Mouse (Mus musculus): Measurements from ENCODE around the gene Rfx3. TPM values are rescaled to one million over a fixed set of nuclear protein-coding genes. Genes with fewer than 3 reads are reported as not detected.
A peak's percentile ranks its signal among the peaks of the same experiment; 100 is the strongest.

Gene Rfx3
- total and polyA plus RNA-seq, 3 experiments: 1.1 to 62.0 (median 1.8) TPM

GRCm38 (mm10) chr19:27877429-27877828 is 133.5 kb downstream of the Rfx3 start:
- Histone ChIP-seq H3K9me3 (replicated peaks; ENCODE audit: insufficient read depth, low read length) (no peaks in the 10 kb centered on the region), H3K79me2 (ENCODE audit: control insufficient read depth, insufficient read depth, low read length, poor library complexity) (no peaks in the 10 kb centered on the region), H3K4me3 (ENCODE audit: control insufficient read depth in 1 of 2, insufficient read depth in 1 of 2, low read depth in 2 of 2, low read length in 2 of 2) (no peak overlapping the region), H3K4me1 (ENCODE audit: control insufficient read depth in 1 of 2, insufficient read depth in 2 of 2, low read length in 2 of 2) (no peaks in the 10 kb centered on the region), H3K9ac (ENCODE audit: control insufficient read depth, low read depth, low read length, poor library complexity, severe bottlenecking) (no peak overlapping the region), H3K27me3 (ENCODE audit: control insufficient read depth in 1 of 2, insufficient read depth in 2 of 2, low read length in 2 of 2) (no peaks in the 10 kb centered on the region), H3K36me3 (ENCODE audit: control insufficient read depth in 1 of 2, insufficient read depth in 2 of 2, low read length in 2 of 2) (no peaks in the 10 kb centered on the region), H3K27ac (ENCODE audit: control insufficient read depth, low read depth, low read length) (no peak overlapping the region)
- no peak for DNase-seq (ENCODE audit: low read depth, low spot score)
- no peak for TF ChIP-seq CHD2 (IDR thresholded peaks at IDR 0.05; ENCODE audit: low read length)
- no peak for TF ChIP-seq POLR2AphosphoS2 (IDR thresholded peaks at IDR 0.05; ENCODE audit: low read length)
- no peak for TF ChIP-seq RCOR1 (IDR thresholded peaks at IDR 0.05; ENCODE audit: low read depth, low read length)
- TF ChIP-seq TAL1 (IDR thresholded peaks at IDR 0.05; ENCODE audit: low read length): no peak
- no peak for TF ChIP-seq ELF1 (IDR thresholded peaks at IDR 0.05; ENCODE audit: low read depth, low read length)
- TF ChIP-seq TCF12 (IDR thresholded peaks at IDR 0.05; ENCODE audit: low read depth, low read length): no peak
- TF ChIP-seq CHD1 (IDR thresholded peaks at IDR 0.05; ENCODE audit: low read depth, low read length): no peak
- TF ChIP-seq MAZ (IDR thresholded peaks at IDR 0.05; ENCODE audit: low read depth, low read length): no peak
- TF ChIP-seq UBTF (IDR thresholded peaks at IDR 0.05; ENCODE audit: borderline replicate concordance, insufficient read depth, low read depth, low read length): no peak
- no peak for TF ChIP-seq MYC (IDR thresholded peaks at IDR 0.05; ENCODE audit: low read depth, low read length)

- no peak for DNase-seq (ENCODE audit: low read depth, low spot score)
- TF ChIP-seq MAX (IDR thresholded peaks at IDR 0.05; ENCODE audit: low read length) (no peak), USF2 (IDR thresholded peaks at IDR 0.05; ENCODE audit: borderline replicate concordance in 1 of 2, insufficient read depth in 1 of 2, low read depth in 1 of 2, low read length in 2 of 2) (no peak), ZKSCAN1 (IDR thresholded peaks at IDR 0.05; ENCODE audit: low read depth, low read length) (no peak), ZMIZ1 (IDR thresholded peaks at IDR 0.05; ENCODE audit: low read depth, low read length) (no peak), CTCF (IDR thresholded peaks at IDR 0.05 in 2 of 3, conservative IDR thresholded peaks at IDR 0.05 in 1 of 3; ENCODE audit: control insufficient read depth in 1 of 3, insufficient read depth in 1 of 3, low read depth in 2 of 3, low read length in 3 of 3, poor library complexity in 1 of 3, severe bottlenecking in 1 of 3) (no peak), ZNF384 (IDR thresholded peaks at IDR 0.05; ENCODE audit: low read depth, low read length) (peak; percentile 28; the same call in 1 of the 2 replicates)
- H3K9ac ChIP-seq (ENCODE audit: control insufficient read depth, low read depth, low read length, poor library complexity, severe bottlenecking): no peak overlapping the region
Measured at GRCm38 (mm10) chr19:27870794-27871193, 140.2 kb downstream of the Rfx3 start.

More at GRCm38 (mm10) chr19:27870794-27871193, 140.2 kb downstream of the Rfx3 start:
- no peak overlapping the region for H3K4me3 ChIP-seq (ENCODE audit: control insufficient read depth in 1 of 2, insufficient read depth in 1 of 2, low read depth in 2 of 2, low read length in 2 of 2)
- no peaks in the 10 kb centered on the region for H3K9me3 ChIP-seq (replicated peaks; ENCODE audit: insufficient read depth, low read length)
- H3K27me3 ChIP-seq (ENCODE audit: control insufficient read depth in 1 of 2, insufficient read depth in 2 of 2, low read length in 2 of 2): no peaks in the 10 kb centered on the region
- no peak overlapping the region for H3K27ac ChIP-seq (ENCODE audit: control insufficient read depth, low read depth, low read length)
- H3K4me1 ChIP-seq (ENCODE audit: control insufficient read depth in 1 of 2, insufficient read depth in 2 of 2, low read length in 2 of 2): no peaks in the 10 kb centered on the region; a peak in 1 of 4 replicates
- no peaks in the 10 kb centered on the region for H3K36me3 ChIP-seq (ENCODE audit: control insufficient read depth in 1 of 2, insufficient read depth in 2 of 2, low read length in 2 of 2)
- H3K79me2 ChIP-seq (ENCODE audit: control insufficient read depth, insufficient read depth, low read length, poor library complexity): no peaks in the 10 kb centered on the region
